Mouse (Mus musculus): ENCODE measurements around the gene Plekha3.

- TF ChIP-seq USF1 (IDR thresholded peaks at IDR 0.05; ENCODE audit: low read depth, low read length) (no peak), GABPA (IDR thresholded peaks at IDR 0.05; ENCODE audit: insufficient replicate concordance, low read depth, low read length) (no peak), CTCF (conservative IDR thresholded peaks at IDR 0.05 in 1 of 2, IDR thresholded peaks at IDR 0.05 in 1 of 2; ENCODE audit: low read depth in 2 of 2, low read length in 2 of 2) (no peak), SIN3A (IDR thresholded peaks at IDR 0.05; ENCODE audit: low read length) (no peak), MXI1 (IDR thresholded peaks at IDR 0.05; ENCODE audit: low read depth, low read length) (no peak), POLR2A (IDR thresholded peaks at IDR 0.05; ENCODE audit: low read depth, low read length) (no peak), MAFK (IDR thresholded peaks at IDR 0.05; ENCODE audit: insufficient replicate concordance, low read length) (no peak), EP300 (IDR thresholded peaks at IDR 0.05; ENCODE audit: low read length) (no peak), MAX (IDR thresholded peaks at IDR 0.05; ENCODE audit: low read length) (no peak)
Measured at GRCm38 (mm10) chr2:76643801-76644200, 31.3 kb upstream of the Plekha3 start.
